Mouse (Mus musculus) lung, postnatal 25 days (tissue): ENCODE measurements at regions not wholly inside any gene's neighbourhood (a gene's known extent, or its start where the extent isn't known, plus 50 kb on each side); places are given as distances from the start of the nearest gene placed in this dataset.
"Not testable (repeated sequence)": the region's sequence is repeated elsewhere in the genome, so short reads cannot be mapped to it uniquely, and the experiment has no call there.

Source experiments
- DNase-seq: peaks from one replicate; pipeline ENCODE4 v3.0.0; 2022; ENCODE audit warnings: low spot score

DNA sequence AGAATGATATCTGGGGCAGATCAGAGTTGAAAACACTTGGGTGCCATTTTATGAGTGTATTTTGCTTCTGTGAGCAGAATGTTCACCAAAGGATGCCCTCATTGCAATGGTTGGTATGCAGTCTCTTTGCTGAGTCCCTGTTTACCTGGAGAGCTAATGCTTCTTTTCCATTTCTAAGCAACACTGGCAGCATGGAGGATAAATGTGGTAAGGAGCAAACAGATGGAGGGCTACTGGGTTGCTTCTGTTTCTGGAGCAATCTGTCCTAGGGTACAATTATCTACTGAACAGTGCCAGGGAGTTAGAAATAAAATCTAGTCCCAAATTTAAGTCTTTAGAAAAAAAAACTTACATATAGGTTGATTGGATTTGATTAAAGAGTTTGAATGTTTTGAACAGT, 245.9 kb downstream of the AI429214 start:
- DNase-seq: no peak

DNA sequence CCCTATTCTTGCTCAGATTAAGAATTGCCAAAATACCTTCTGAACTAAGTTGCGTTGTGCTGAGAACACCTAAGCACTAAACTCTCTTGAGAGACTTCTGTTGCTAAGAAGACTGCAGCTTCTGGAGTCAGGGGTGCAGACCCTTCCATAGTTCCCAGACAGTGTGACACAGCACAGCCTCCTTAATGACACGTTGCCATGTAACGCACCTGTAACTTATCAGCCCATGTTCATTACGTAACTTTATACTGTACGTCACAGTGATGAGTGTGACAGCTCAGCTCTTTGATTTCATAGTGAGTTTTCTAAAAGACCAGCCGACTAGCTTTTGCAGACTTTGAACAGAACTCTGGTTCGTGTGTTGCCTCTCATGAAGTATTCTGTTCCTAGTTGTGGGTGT, 257.8 kb downstream of the AI429214 start:
- not testable (repeated sequence) for DNase-seq

DNA sequence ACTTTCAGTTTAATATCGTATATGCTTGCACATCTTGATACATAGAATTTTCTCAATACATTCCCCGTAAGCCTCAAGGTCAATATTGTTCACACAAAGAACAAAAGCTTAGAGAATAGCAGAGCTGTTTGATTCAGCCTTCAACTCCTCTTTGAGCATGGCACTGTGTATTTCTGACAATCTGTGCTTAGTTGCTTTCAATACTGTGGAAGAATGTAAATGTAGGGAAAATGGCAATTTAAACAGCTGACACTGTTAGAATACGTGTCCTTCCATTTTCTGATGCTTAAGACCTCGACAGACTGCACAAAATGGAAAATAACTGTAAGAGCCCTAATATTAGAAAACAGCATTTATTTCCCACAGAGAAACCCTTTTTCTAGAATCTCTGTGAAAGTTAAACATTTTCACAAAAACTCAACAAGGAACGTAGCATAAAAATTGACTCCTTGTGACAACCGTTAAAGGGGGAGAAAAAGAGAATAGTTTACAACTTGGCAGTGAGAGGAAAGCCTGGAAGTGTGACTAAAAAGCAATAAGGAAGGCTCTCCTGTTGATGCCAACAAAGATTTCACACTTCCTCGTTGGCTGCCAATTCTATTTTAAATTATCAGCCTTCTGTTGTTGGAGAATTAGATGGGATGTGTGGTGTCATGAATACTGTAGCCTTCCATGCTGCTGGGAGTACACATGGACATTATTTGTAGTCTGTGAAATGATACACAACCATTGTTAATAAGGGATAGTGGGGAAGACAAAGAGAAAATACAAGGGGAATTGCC, 297.9 kb downstream of the AI429214 start:
- no peak for DNase-seq
